Mouse (Mus musculus): Measurements from ENCODE around the gene Ear10.
"Not testable (repeated sequence)": the region's sequence is repeated elsewhere in the genome, so short reads cannot be mapped to it uniquely, and the experiment has no call there.

Gene Ear10

DNA sequence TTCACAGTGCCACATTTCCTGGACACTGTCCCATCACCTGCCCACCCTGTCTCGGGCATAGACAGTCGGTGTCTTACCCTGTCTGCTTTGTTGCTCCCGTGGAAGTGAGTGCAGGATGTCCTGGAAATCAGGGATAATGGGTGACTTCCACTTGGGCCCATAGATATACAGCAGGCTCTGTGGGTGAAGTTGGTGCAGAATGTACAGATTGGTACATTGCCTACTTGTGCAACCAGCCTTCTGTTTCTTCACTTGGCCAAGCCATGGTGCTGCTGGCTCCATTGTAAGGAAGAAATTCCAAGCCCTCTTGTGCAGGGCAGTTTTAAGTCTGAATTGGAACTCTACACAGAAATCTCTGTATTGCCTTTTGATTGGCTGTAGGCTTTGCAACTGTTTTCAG, at the start of gene Ear10:
TSS of gene Ear10 (minus strand) at position 101 of the 400 bp plus-strand sequence.
- not testable (repeated sequence) for DNase-seq (ENCODE audit: low spot score)

- not testable (repeated sequence) for DNase-seq (ENCODE audit: low spot score)
These were observed 33.4 kb upstream of the Ear10 start, which contains the start of gene Ang5 for GRCm38 (mm10) chr14:43956769-43957168. Gene Ang5 (plus strand): TSS chr14:43957069.

DNA sequence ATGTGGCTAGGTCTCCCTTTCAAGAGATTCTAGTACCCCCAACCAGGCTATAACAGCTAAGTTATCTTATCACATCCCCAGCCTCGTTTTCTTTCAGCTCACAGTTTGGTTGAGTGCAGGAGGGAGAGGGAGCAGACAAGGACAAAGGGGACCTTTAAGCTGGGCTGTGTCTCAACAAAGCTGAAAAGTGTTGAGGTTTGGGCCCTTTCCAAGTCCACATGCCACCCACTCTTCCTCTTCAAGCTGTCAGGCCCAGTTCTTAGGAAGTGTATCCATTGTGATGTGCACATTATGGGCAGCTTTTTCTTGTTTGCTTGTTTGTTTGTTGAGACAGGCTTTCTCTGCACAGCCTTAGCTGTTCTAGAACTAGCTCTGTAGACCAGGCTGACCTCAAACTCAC, 31.7 kb upstream of the Ear10 start:
- DNase-seq (ENCODE audit: low spot score): not testable (repeated sequence)

- not testable (repeated sequence) for DNase-seq (ENCODE audit: low spot score)
These were observed 30.0 kb upstream of the Ear10 start for GRCm38 (mm10) chr14:43953382-43953781.

GRCm38 (mm10) chr14:43933399-43933798, 10.0 kb upstream of the Ear10 start:
- DNase-seq (ENCODE audit: low spot score): not testable (repeated sequence)

GRCm38 (mm10) chr14:43932991-43933390, 9.6 kb upstream of the Ear10 start:
- DNase-seq (ENCODE audit: low spot score): peak; percentile 1

GRCm38 (mm10) chr14:43925404-43925950, 2.1 kb upstream of the Ear10 start:
- DNase-seq (ENCODE audit: low spot score): not testable (repeated sequence)

DNA sequence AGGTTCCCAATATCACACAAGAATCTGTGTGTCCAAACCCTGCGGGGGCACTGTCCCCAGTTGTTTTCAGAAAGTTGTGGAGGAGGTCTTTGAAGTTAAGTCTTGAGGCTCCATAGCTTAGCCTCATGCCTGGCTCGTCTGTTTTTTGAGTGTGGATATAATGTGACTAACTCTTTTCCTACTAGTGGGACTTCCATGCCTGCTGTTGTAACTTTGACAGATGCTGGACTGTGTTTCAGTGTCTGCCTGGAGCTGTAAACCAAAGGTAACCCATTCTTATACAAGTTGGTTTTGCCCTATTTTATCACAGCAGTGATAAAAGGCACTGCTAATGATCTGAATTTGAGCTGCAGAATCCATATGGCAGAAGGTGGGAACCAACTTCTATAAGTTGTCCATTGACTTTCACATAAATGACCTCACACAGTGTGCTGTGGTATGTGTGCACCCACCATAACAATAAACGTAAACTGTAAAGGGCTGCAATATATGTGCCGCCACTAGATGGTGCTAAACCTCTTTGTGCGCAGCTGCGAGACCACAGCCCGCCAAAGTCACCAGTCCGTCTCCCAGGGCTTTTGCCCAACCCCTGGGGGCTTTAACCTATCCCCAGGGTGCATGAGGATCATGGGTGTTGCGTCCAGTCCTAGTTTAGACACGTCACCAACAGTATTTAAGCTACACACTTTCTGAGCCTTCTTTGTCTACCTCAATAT, 1.5 kb upstream of the Ear10 start, which contains the start of gene Gm8113:
TSS of gene Gm8113 (plus strand) at position 703 of the 716 bp plus-strand sequence.
- peak; percentile 18 for DNase-seq (ENCODE audit: low spot score)

DNA sequence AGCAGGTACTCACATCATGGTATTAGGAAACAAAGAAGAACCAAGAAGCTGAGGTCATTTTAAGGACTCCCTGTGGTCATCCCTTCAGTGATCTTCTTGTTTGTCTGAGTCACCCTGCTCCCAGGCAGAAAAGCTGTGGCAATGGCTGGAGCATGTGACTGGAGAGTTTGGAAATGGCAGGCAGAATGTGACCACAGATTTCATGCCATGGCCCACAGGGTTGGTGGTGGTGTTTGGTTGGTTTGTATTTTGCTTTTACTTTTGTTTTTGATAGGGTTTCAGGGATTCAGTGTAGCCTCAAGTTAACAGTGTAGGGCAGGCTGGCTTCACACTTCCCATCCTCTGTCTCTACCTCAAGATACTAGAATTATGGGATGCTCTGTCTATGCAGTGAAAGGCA, 5.1 kb downstream of the Ear10 start:
- not testable (repeated sequence) for DNase-seq (ENCODE audit: low spot score)

DNA sequence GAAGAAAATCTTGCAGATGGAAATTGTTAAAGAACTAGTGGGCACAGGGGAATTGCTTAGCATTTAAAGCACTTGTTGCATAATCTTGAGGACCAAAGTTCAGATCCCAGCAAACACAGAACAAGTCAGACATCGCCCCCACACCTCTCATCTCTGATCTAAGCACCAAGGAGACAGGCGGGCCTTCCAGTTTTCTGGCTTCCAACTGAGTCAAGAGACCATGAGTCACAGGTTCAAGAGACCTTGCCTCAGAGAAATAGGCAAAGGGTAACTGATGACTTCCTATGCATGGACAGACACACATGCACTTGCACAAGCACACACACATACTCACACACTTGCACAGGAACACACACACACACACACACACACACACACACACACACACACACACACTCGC, 24.8 kb downstream of the Ear10 start:
- not testable (repeated sequence) for DNase-seq (ENCODE audit: low spot score)

DNA sequence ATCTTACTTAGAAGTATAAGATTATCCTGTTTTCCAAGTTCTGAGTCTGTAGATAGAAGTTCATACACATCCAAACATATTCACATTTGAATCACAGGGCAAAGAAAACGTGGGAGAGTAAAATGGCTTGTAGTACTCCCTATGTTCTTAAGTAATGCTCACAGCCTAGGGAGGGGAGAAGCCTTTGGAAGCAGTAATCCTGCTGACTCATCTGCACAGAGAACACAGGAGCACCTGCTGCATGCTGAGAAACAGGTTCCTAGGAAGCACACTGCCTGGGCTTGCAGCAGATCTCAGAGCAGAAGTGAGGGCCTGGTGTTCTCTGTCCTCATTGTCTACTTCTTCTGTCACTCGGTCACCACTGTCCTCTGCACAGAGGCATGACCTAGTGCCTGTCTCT, 28.0 kb downstream of the Ear10 start:
- not testable (repeated sequence) for DNase-seq (ENCODE audit: low spot score)

GRCm38 (mm10) chr14:43891288-43891687, 32.1 kb downstream of the Ear10 start:
- DNase-seq (ENCODE audit: low spot score): not testable (repeated sequence)

GRCm38 (mm10) chr14:43886235-43886634, 37.1 kb downstream of the Ear10 start:
- not testable (repeated sequence) for DNase-seq (ENCODE audit: low spot score)

DNA sequence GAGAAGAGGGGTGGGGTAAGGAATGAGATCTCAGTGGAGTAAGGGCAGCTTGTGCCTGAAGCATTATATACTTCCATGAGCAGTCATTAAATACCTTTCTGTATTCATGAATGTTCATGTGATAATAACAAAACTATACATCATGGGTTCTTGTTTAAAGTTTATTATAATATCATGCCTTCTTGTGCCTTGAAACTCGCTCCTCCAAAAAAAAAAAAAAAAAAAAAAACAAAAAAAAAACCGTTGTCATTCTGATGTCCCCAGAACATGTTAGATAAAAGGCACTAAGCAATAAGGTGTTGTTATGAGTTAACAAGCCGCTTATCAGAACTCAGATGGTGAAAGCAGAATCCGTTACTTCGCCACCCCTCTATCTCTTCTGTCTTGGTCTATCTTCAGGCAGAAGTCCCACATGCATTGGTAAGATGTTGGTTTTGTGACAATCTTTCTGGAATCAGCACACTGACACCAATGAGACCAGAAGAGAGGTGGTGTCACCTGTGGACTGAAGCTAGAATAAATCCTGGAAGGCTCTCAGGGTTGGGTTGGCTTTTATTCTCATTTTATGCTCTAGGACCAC, 43.3 kb downstream of the Ear10 start:
- DNase-seq (ENCODE audit: low spot score): not testable (repeated sequence)

DNA sequence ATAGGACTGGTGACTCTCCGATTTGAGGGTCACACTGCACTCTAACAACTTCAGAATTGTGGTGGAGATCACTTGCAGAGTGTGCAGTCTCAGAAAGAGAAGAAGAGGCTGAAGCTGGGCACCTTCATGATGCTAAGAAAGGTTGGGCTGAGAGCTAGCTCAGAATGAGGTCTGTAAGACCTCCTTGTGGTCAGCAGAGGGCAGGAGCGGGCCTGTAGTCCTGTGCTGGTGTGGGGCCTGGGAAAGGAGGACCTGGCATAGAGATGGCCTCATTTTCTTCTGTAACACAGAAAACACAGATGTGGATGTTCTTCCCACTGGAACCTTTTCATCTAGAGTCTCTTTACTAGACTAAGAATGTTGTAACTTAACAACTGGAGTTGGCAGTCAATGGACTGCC, 45.6 kb downstream of the Ear10 start:
- not testable (repeated sequence) for DNase-seq (ENCODE audit: low spot score)

GRCm38 (mm10) chr14:43875417-43875816, 47.9 kb downstream of the Ear10 start, which contains the start of gene Ear1:
Gene Ear1 (minus strand): TSS chr14:43875517.
- not testable (repeated sequence) for DNase-seq (ENCODE audit: low spot score)

DNA sequence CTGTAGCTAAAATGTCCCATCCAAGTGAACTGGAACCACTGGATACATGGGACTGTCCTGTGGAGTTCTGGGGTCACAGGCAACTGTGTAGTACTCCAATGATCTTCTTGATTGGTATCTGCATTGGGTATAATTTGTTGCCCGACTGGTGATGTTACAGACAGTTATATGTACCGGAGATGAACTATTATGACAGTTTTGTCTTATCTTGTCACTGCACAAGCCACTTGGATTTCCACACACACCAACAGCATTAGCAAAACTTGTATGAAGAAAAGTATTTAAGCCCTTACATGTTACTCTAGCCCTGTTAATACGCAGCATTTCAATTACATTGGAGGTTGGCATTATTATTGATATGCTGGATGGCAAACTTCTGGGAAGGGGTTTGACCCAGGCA, 48.5 kb downstream of the Ear10 start:
- not testable (repeated sequence) for DNase-seq (ENCODE audit: low spot score)

Measured in left cerebral cortex, adult 11 months (tissue).